Mouse (Mus musculus) bone marrow macrophage, adult 2 months (primary cell): Measurements from ENCODE around the gene Nr5a2.

ENCODE experiments used
- CTCF ChIP-seq: IDR thresholded peaks from 2 replicates; pipeline ENCODE4 v1.5.1; 2012; ENCODE audit warnings: low read depth, mild to moderate bottlenecking, low read length, moderate library complexity
- POLR2A ChIP-seq: IDR thresholded peaks from 2 replicates; pipeline ENCODE4 v1.6.1; 2012; ENCODE audit warnings: mild to moderate bottlenecking, low read depth, low read length, borderline replicate concordance

DNA sequence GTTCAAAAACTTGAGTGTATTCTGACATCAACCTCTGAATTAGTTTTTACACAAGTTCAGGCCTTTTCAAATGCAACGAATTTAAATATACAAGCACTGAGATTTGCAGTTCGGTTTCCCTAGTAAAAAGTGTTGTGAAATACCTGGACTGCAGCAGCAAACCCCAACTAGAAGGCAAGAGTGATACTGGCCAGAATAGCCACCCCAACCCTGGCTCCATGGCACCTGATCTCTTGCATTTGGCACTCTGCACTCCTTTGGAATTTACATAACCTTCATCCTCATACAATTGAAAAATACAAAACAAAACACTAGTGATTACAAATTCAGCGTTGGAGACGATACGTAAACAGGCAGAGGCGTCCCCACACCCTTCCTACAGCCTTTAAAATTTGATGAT, 111.5 kb downstream of the Nr5a2 start:
- TF ChIP-seq CTCF (no peak), POLR2A (no peak)
